Mouse (Mus musculus): ENCODE results near the gene Casp9.
"Not testable (repeated sequence)": the region's sequence is repeated elsewhere in the genome, so short reads cannot be mapped to it uniquely, and the experiment has no call there.

Casp9 gene

DNA sequence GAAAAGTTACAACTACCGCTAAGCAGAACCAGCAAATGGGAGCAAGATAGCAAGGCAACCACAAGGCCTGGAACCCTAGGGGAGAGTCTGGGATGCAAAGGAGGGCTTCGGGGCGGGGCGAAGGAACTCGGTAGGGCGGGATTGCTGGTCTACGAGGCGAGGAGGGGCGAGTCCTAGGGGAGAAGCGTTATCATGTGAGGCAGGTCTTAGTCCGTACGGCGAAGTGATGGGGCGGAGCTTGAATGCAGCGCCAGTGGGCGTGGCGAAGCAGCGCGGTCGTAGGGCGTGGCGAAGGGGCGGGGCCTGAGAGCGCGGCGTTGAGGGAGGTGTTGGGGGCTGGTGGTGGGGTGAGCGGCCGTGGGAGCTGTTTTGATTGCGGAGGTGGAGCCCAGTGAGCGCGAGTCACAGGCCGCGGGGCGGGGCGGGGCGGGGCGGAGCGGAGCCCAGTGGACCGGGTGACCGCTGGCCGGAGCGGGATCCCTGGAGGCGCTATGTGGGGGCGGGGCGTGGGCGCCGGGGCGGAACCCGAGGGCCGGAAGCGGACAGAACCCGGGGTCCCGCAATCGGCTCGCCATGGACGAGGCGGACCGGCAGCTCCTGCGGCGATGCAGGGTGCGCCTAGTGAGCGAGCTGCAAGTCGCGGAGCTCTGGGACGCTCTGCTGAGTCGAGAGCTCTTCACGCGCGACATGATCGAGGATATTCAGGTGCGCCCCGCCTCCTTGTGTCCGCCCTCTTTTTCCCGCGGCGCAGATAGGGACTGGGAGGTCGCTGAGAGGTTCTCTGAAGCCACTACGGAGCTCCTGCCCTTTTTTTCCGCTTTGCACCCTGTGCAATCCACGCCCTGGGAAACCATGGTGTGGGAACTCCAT is at the start of gene Casp9:
Gene Casp9 (plus strand): TSS at position 331 of the 870 bp plus-strand sequence.
- DNase-seq: peak; percentile 98 to 99

- peak in 1 of 2 experiments; percentile 66 for DNase-seq
These were observed 46.6 kb upstream of the Casp9 start, which contains the start of gene Agmat for GRCm38 (mm10) chr4:141746578-141747346. TSS of gene Agmat (plus strand) at chr4:141746672.

GRCm38 (mm10) chr4:141749557-141749956 is 43.9 kb upstream of the Casp9 start:
- no peak for DNase-seq

DNA sequence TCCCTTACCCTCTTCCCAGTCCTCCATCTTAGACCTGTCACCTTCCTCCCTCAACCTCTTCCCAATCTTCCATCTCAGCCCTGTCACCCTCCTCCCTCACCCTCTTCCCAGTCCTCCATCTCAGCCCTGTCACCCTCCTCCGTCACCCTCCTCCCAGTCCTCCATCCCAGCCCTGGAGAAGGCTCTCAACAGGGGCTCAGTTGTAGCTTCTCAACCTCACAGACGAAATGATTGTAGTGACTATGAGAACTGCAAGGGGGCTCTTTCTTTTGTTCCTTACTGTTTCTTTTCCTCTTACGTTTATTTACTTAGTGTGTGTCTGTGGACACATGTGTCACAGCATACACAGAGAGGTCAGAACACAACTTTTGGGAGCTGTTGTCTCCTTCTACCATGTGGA is 42.6 kb upstream of the Casp9 start:
- DNase-seq: no peak

DNA sequence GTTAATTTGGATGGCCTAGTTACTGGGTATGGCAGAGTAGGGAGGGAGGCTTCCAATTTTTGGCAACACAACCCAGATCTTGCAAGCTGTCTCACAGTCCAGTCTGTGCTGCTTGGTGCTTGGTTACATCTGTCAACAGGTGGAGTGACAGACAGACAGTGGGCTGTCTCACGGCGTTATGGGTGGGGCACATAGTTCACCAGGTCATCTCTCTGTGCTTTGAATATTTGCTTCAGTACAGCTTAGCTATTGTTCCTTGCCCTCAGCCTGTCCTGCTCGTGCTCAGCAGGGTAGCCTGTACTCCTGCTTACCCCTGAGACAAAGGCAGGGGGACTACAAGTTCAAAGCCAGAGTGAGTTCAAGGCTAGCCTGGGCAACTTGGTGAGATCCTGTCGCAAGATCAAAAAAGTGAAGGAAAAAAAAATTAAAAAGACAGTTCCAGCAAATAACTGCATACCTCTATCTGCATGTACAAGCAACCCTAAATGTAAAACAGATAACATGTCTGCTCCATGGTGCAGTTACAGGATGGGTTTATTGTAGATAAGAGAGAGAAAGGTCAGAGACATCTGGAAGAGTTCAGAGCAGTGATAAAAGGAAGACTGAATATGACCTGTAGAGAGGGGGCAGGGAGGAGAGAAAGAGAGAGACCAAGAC is 41.9 kb upstream of the Casp9 start:
- DNase-seq: no peak

DNA sequence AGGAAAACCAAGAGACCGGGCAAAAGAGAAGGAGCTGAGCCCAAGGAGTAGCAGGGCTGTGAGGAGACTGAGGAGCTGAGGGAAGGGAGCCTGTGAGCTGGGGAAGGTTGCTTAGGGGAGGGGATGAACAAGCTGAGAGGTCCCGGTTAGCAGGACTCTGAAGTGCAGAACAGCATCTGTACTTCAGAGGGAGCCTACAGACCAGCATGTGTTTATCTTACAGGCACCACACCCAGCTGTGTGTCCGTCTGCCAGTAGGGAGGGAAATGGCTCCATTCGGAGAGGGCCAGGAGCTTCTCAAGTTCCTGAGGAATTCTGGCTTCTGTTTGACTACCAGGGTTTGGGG is 41.4 kb upstream of the Casp9 start:
- DNase-seq: no peak

DNA sequence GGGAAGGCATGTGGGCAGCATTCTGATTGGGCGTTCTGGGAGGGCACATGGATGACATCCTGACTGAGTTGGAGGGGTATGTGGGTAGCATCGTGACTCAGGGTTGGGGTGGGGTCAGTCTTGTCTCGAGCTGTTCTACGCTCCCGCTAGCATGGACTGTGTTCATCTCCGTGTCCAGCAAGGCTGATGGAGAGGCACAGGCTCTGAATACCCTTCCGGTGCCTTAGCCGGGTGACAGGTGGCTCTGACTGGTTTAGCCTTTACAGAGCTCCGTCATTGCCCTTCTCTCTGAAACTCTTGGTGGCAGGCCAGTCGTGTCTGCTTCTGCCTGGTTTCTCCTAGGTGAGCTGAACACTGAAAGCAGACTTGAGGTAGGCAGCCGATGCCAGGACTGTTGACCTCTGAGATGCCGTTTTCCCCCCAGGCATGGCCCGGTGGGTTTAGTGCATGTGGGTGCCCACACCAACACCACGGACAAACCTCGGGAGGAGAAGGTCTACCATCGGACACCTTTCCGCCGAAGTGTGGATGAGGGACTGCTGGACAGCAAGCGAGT is 38.0 kb upstream of the Casp9 start:
- peak; percentile 15 to 63 for DNase-seq

GRCm38 (mm10) chr4:141757124-141757523 is 36.3 kb upstream of the Casp9 start:
- no peak for DNase-seq

DNA sequence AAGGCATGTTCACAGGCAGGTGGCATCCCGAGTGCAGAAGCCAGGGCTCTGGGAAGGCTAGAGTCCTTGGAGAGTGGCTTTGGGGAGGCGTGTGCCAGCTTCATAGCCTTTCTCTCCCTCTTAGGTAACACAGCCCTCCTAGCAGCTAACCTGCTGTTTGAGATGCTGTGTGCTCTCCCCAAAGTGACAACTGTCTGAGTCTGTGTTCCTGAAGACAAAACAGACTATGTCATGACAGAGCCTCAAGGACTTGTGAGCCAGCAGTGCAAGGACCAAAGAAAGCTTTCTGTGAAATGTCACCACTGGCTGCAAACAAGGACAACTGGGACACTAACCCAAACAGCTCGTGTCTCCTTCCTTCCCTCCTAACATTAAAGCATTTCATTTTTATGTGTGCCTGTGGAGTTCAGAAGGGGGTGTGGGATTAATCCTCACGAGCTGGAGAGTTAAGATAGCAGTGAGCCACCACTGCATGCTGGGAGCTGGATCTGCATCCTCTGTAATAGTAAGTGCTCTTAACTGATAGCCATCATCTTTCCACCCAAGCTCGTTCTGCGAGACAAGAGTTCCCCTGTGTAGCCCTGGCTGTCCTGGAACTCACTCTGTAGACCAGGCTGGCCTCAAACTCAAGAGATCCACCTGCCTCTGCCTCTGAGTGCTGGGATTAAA is 34.4 kb upstream of the Casp9 start:
- no peak for DNase-seq

GRCm38 (mm10) chr4:141760942-141761341 is 32.5 kb upstream of the Casp9 start:
- peak; percentile 17 to 57 for DNase-seq

- DNase-seq: no peak
These were observed 31.3 kb upstream of the Casp9 start for GRCm38 (mm10) chr4:141762102-141762598.

- no peak for DNase-seq
These were observed 29.9 kb upstream of the Casp9 start for GRCm38 (mm10) chr4:141763476-141763875.

GRCm38 (mm10) chr4:141765008-141765407 is 28.4 kb upstream of the Casp9 start:
- DNase-seq: no peak

DNA sequence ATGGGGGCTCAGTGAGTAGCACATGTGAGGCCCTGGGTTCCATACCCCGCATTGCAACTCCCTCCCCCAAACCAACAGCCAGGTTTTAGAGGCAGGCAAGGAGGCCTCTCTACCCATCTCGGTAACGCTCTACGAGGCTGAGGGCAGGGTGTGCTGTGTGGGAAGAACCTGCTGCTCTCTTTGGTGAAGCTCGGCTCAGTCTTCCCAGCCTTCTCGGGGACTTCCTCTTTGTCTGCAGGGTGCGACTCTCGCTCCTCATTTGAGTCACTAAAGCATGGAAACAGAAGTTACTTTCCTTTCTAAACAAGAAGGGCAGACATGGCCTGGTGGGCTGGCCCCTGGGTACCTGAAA is 27.1 kb upstream of the Casp9 start:
- no peak for DNase-seq

- DNase-seq: peak; percentile 58 to 59
These were observed 26.6 kb upstream of the Casp9 start for GRCm38 (mm10) chr4:141766668-141767352.

DNA sequence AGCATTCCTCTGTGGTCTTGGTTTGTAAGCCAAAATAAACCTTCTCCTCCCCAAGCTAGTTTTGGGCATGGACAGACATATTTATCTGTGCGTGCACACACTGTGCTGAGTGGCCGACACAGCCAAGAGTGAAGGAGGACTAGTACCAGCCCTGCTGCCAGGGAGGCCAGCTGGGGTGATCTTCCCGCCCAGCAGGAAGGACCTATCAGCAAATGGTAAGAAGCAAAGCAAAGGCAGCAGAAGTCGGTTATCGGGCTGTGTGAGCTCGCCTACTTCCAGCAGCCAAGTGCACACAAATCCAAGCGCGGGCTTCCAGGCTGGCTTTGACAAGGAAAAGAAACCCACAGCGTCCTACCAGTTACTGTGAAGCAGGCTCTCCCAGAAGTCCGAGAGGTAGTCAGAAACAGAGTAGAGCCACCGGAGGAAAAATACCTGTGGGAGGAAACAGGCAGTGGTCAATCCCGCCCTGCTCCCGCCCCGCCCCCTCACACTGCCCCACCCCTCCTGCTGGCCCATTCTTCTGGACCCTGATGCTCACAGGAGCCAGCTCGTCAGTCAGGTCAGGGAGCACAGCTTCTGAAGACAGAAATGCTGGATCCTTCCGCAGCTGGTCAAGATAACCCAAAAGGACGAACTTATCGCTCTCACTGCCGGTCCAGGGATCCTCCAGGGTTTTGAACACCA is 25.9 kb upstream of the Casp9 start:
- DNase-seq: peak in 1 of 2 experiments; percentile 54

DNA sequence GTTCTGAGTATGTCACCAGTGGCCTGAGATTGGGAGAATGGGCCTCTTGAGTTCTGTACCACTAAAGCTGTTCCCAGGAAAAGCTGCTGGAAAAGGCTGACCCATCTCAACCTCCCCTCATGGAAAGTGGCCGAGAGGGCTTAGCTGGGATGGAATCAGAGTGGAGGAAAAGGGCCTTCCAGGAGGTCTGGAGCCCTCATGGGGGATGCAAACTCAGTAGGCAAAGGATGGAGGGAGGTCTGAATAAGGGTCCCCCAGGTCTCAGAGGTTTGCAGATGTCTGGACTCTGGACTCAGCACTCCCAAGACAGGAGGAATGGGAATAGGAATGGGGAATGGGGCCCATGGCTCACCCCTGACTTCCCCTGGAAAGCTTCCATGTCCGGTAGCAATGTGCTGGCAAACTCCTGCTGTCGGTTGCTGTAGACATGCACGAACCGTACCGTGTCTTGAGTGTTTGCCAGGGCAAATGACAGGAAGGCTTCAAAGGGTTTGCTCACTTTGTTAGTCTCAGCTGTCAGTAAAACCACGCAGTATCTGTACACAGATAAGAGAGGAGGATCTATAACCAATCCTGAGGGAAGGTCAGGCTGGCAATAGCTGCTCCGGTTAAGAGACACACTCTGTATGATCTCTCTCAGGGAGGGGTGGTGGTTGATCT is 23.8 kb upstream of the Casp9 start:
- no peak for DNase-seq

GRCm38 (mm10) chr4:141771823-141772222 is 21.6 kb upstream of the Casp9 start:
- no peak for DNase-seq

DNA sequence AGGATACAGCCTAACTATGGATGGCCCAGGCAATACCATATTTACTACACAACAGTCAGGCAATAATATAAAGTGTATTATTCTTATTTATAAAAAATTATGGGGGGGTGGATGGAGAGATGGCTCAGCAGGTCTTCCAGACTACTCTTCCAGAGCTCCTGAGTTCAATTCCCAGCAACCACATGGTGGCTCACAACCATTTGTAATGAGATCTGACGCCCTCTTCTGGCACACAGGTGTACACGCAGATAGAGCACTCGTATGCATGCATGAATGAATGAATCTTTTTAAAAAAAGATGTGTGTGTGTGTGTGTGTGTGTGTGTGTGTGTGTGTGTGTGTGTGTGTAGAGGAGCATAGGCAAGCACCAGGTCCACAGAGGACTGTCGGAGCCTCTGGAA is 20.4 kb upstream of the Casp9 start:
- DNase-seq: not testable (repeated sequence)

GRCm38 (mm10) chr4:141779828-141780227 is 13.6 kb upstream of the Casp9 start:
- DNase-seq: peak in 1 of 2 experiments; percentile 29
